Mouse (Mus musculus) CH12.LX (cell line): Measurements from ENCODE around the gene Ankrd63. TPM values are rescaled to one million over a fixed set of nuclear protein-coding genes. Genes with fewer than 3 reads are reported as not detected.

Experiments
- DNase-seq: peaks from one replicate; pipeline ENCODE4 v3.0.0-alpha.2; 2013; ENCODE audit errors: extremely low read depth
- H3K27ac ChIP-seq: 2 replicates; pipeline ENCODE4 v1.5.1; 2012; ENCODE audit warnings: low read depth, mild to moderate bottlenecking, control low read depth, moderate library complexity; ENCODE audit not compliant: insufficient read depth
- H3K27me3 ChIP-seq: replicated peaks from 2 replicates; pipeline ENCODE3; 2012; ENCODE audit warnings: inconsistent platforms
- H3K36me3 ChIP-seq, 2 experiments: replicated peaks in 1 of 2; 2 replicates each; pipeline versions ENCODE3 to v1.6.1; 2012; ENCODE audit warnings: inconsistent platforms in 1 of 2, low read length in 1 of 2, mild to moderate bottlenecking in 1 of 2, mixed read lengths in 1 of 2, moderate library complexity in 1 of 2; ENCODE audit not compliant: control insufficient read depth in 1 of 2, insufficient read depth in 1 of 2
- H3K4me1 ChIP-seq, 2 experiments: 2 replicates each; pipeline ENCODE4 v1.6.1; 2012; ENCODE audit warnings: inconsistent platforms in 1 of 2, moderate library complexity in 1 of 2; ENCODE audit not compliant: insufficient read depth in 2 of 2, control insufficient read depth in 1 of 2
- H3K4me2 ChIP-seq: 2 replicates; pipeline ENCODE4 v1.6.1; 2012; ENCODE audit warnings: low read depth, mild to moderate bottlenecking, control low read depth; ENCODE audit not compliant: poor library complexity, insufficient read depth, severe bottlenecking
- H3K4me3 ChIP-seq, 3 experiments: fragments of 150-350 bp in 1 of 3; sonication (generic) in 1 of 3; replicated peaks in 1 of 3; 2 replicates each; pipeline versions ENCODE3 to v1.5.1; 2011 to 2012; ENCODE audit warnings: low read depth in 2 of 3, low read length in 2 of 3, mild to moderate bottlenecking in 2 of 3, moderate library complexity in 2 of 3, control low read depth in 1 of 3, improper control_type of control experiment in 1 of 3, inconsistent platforms in 1 of 3, mixed read lengths in 1 of 3; ENCODE audit not compliant: poor library complexity in 1 of 3
- H3K79me2 ChIP-seq: replicated peaks from 2 replicates; pipeline ENCODE4 v1.6.1; 2012; ENCODE audit warnings: mild to moderate bottlenecking, moderate library complexity; ENCODE audit not compliant: control insufficient read depth, poor library complexity, insufficient read depth, severe bottlenecking; ENCODE audit errors: extremely low read depth
- H3K9ac ChIP-seq: 2 replicates; pipeline ENCODE4 v1.6.1; 2012; ENCODE audit warnings: low read depth, mild to moderate bottlenecking, control low read depth, moderate library complexity; ENCODE audit not compliant: insufficient read depth
- H3K9me3 ChIP-seq: replicated peaks from 2 replicates; pipeline ENCODE3; 2012; ENCODE audit warnings: low read length, inconsistent platforms, mixed read lengths
- CHD1 ChIP-seq: IDR thresholded peaks from 2 replicates; pipeline ENCODE4 v1.6.1; 2012; ENCODE audit warnings: low read depth, low read length, improper control_type of control experiment, inconsistent platforms
- CHD2 ChIP-seq: IDR thresholded peaks from 2 replicates; pipeline ENCODE4 v1.6.1; 2011; ENCODE audit warnings: low read length, improper control_type of control experiment
- CTCF ChIP-seq, 2 experiments: IDR thresholded peaks in 1 of 2; conservative IDR thresholded peaks in 1 of 2; 2 replicates each; pipeline ENCODE4 v1.5.1; 2011 to 2012; ENCODE audit warnings: low read depth in 2 of 2, low read length in 2 of 2, improper control_type of control experiment in 1 of 2, inconsistent platforms in 1 of 2, mild to moderate bottlenecking in 1 of 2, moderate library complexity in 1 of 2
- ELF1 ChIP-seq: IDR thresholded peaks from 2 replicates; pipeline ENCODE4 v1.6.1; 2014; ENCODE audit warnings: low read depth, mild to moderate bottlenecking, inconsistent platforms, low read length, improper control_type of control experiment
- ETS1 ChIP-seq: conservative IDR thresholded peaks from 2 replicates; pipeline ENCODE4 v1.6.1; 2012; ENCODE audit warnings: low read depth, mild to moderate bottlenecking, inconsistent platforms, low read length, improper control_type of control experiment, moderate library complexity
- HCFC1 ChIP-seq: IDR thresholded peaks from 2 replicates; pipeline ENCODE4 v1.6.1; 2012; ENCODE audit warnings: low read depth, mild to moderate bottlenecking, inconsistent platforms, low read length, improper control_type of control experiment
- IRF4 ChIP-seq: IDR thresholded peaks from 2 replicates; pipeline ENCODE4 v1.6.1; 2014; ENCODE audit warnings: low read depth, mild to moderate bottlenecking, inconsistent platforms, low read length, improper control_type of control experiment
- JUND ChIP-seq: conservative IDR thresholded peaks from 2 replicates; pipeline ENCODE4 v1.6.1; 2011; ENCODE audit warnings: low read depth, low read length, improper control_type of control experiment
- MAX ChIP-seq: IDR thresholded peaks from 2 replicates; pipeline ENCODE4 v1.6.1; 2011; ENCODE audit warnings: low read length, improper control_type of control experiment
- MEF2A ChIP-seq: IDR thresholded peaks from 2 replicates; pipeline ENCODE4 v1.6.1; 2014; ENCODE audit warnings: low read depth, mild to moderate bottlenecking, inconsistent platforms, low read length, improper control_type of control experiment, borderline replicate concordance
- MXI1 ChIP-seq: IDR thresholded peaks from 2 replicates; pipeline ENCODE4 v1.6.1; 2011; ENCODE audit warnings: mild to moderate bottlenecking, low read depth, low read length, improper control_type of control experiment
- MYC ChIP-seq: IDR thresholded peaks from 2 replicates; pipeline ENCODE4 v1.6.1; 2011; ENCODE audit warnings: low read depth, mild to moderate bottlenecking, improper control_type of control experiment, low read length
- NELFE ChIP-seq: IDR thresholded peaks from 2 replicates; pipeline ENCODE4 v1.6.1; 2011; ENCODE audit warnings: low read depth, low read length, improper control_type of control experiment
- NRF1 ChIP-seq: IDR thresholded peaks from 2 replicates; pipeline ENCODE4 v1.6.1; 2014; ENCODE audit warnings: low read depth, mild to moderate bottlenecking, inconsistent platforms, low read length, improper control_type of control experiment, moderate library complexity
- PAX5 ChIP-seq: IDR thresholded peaks from 2 replicates; pipeline ENCODE4 v1.6.1; 2012; ENCODE audit warnings: low read length, inconsistent platforms, mixed read lengths
- POLR2AphosphoS2 ChIP-seq: IDR thresholded peaks from 2 replicates; pipeline ENCODE4 v1.6.1; 2011; ENCODE audit warnings: low read depth, low read length, improper control_type of control experiment
- RAD21 ChIP-seq: IDR thresholded peaks from 2 replicates; pipeline ENCODE4 v1.6.1; 2011; ENCODE audit warnings: low read depth, mild to moderate bottlenecking, low read length, improper control_type of control experiment, moderate library complexity
- RCOR1 ChIP-seq: conservative IDR thresholded peaks from 2 replicates; pipeline ENCODE4 v1.6.1; 2012; ENCODE audit warnings: low read depth, mild to moderate bottlenecking, inconsistent platforms, low read length, improper control_type of control experiment
- SIN3A ChIP-seq: IDR thresholded peaks from 2 replicates; pipeline ENCODE4 v1.6.1; 2012; ENCODE audit warnings: low read length, improper control_type of control experiment, inconsistent platforms
- SMC3 ChIP-seq: IDR thresholded peaks from 2 replicates; pipeline ENCODE4 v1.6.1; 2011; ENCODE audit warnings: low read depth, low read length, improper control_type of control experiment
- TCF12 ChIP-seq: IDR thresholded peaks from 2 replicates; pipeline ENCODE4 v1.6.1; 2014; ENCODE audit warnings: low read depth, mild to moderate bottlenecking, inconsistent platforms, low read length, improper control_type of control experiment
- UBTF ChIP-seq: IDR thresholded peaks from 2 replicates; pipeline ENCODE4 v1.6.1; 2012; ENCODE audit warnings: low read depth, mild to moderate bottlenecking, inconsistent platforms, low read length, improper control_type of control experiment, moderate library complexity
- USF1 ChIP-seq: IDR thresholded peaks from 2 replicates; pipeline ENCODE4 v1.6.1; 2014; ENCODE audit warnings: low read depth, mild to moderate bottlenecking, inconsistent platforms, low read length, improper control_type of control experiment
- USF2 ChIP-seq: conservative IDR thresholded peaks from 2 replicates; pipeline ENCODE4 v1.6.1; 2011; ENCODE audit warnings: low read depth, low read length, improper control_type of control experiment
- ZC3H11A ChIP-seq: IDR thresholded peaks from 2 replicates; pipeline ENCODE4 v1.6.1; 2012; ENCODE audit warnings: low read depth, mild to moderate bottlenecking, inconsistent platforms, low read length, improper control_type of control experiment
- ZMIZ1 ChIP-seq: IDR thresholded peaks from 2 replicates; pipeline ENCODE4 v1.6.1; 2012; ENCODE audit warnings: low read depth, mild to moderate bottlenecking, inconsistent platforms, low read length, improper control_type of control experiment
- ZNF384 ChIP-seq: IDR thresholded peaks from 2 replicates; pipeline ENCODE4 v1.6.1; 2012; ENCODE audit warnings: low read depth, low read length, improper control_type of control experiment, inconsistent platforms
- dilution Hi-C: fragments of 300-500 bp; cut with MboI; formaldehyde crosslinking; loops from 2 replicates; pipeline ENCODE4 v1.14.3; 2020; ENCODE audit warnings: low sequenced_read_pairs; ENCODE audit not compliant: extremely low pct_unique_long_range_greater_than_20kb, extremely low pct_ligation_motif_present
- in situ Hi-C: fragments of 300-500 bp; cut with MboI; formaldehyde crosslinking; loops from 3 replicates; pipeline ENCODE4 v1.14.3; 2019; ENCODE audit warnings: low sequenced_read_pairs, low pct_ligation_motif_present, low pct_unique_long_range_greater_than_20kb, mixed read lengths
- polyA plus RNA-seq: library from polyadenylated mRNA; unstranded; fragments of >175 nt; gene quantifications from 2 replicates; pipeline ENCODE4 v1.2.1, GENCODE M21; 2012; ENCODE audit warnings: low read depth; ENCODE audit not compliant: insufficient read length
- total RNA-seq, 2 experiments: library from RNA; depleted of rRNA; stranded (reverse); fragments of 300-350 nt in 1 of 2; fragments of >200 nt in 1 of 2; gene quantifications; 2 replicates each; pipeline ENCODE4 v1.2.3; 2012 to 2014

The Ankrd63 gene
- total and polyA plus RNA-seq, 3 experiments = 0.07 TPM; not detected in 2

- H3K4me2 ChIP-seq = no peak overlapping the region
- no peaks in the 10 kb centered on the region for H3K4me1 ChIP-seq
- dilution Hi-C loops (no loop called here), in situ Hi-C loops (no loop called here)
- no peak overlapping the region for H3K27ac ChIP-seq
- H3K9me3 ChIP-seq = peaks cover 3% of the 10 kb centered on the region
- no peaks in the 10 kb centered on the region for H3K36me3 ChIP-seq
- H3K4me3 ChIP-seq = no peak overlapping the region
- no peak for DNase-seq
- H3K9ac ChIP-seq = no peak overlapping the region
- TF ChIP-seq USF1 (no peak), IRF4 (no peak), UBTF (no peak), ZNF384 (no peak), RAD21 (no peak), CHD2 (no peak), MXI1 (no peak), CTCF (conservative IDR thresholded peaks at IDR 0.05 in 1 of 2, IDR thresholded peaks at IDR 0.05 in 1 of 2; ENCODE audit: low read depth in 2 of 2, low read length in 2 of 2) (no peak), PAX5 (no peak), ELF1 (no peak), NRF1 (no peak), ZMIZ1 (no peak), HCFC1 (no peak), ETS1 (no peak), SIN3A (no peak), SMC3 (no peak), RCOR1 (no peak), MEF2A (no peak)
- H3K27me3 ChIP-seq = no peaks in the 10 kb centered on the region
- H3K79me2 ChIP-seq = no peaks in the 10 kb centered on the region
These were observed 22.8 kb downstream of the Ankrd63 start for GRCm38 (mm10) chr2:118680926-118681325.

GRCm38 (mm10) chr2:118679577-118679976 is 24.2 kb downstream of the Ankrd63 start:
- dilution Hi-C loops = no loop called here
- Histone ChIP-seq H3K4me2 (no peak overlapping the region), H3K36me3 (no peaks in the 10 kb centered on the region), H3K9me3 (peaks cover 3% of the 10 kb centered on the region), H3K9ac (no peak overlapping the region), H3K4me1 (no peaks in the 10 kb centered on the region), H3K79me2 (no peaks in the 10 kb centered on the region), H3K27me3 (no peaks in the 10 kb centered on the region), H3K4me3 (no peak overlapping the region), H3K27ac (no peak overlapping the region)
- DNase-seq = no peak
- in situ Hi-C loops = no loop called here
- no peak for TF ChIP-seq ZMIZ1
- TF ChIP-seq SMC3 = no peak
- TF ChIP-seq NELFE = no peak
- TF ChIP-seq USF2 = no peak
- TF ChIP-seq ELF1 = no peak
- no peak for TF ChIP-seq JUND
- TF ChIP-seq MAX = no peak
- TF ChIP-seq ZNF384 = no peak
- TF ChIP-seq POLR2AphosphoS2 = no peak
- no peak for TF ChIP-seq TCF12
- no peak for TF ChIP-seq CHD1
- no peak for TF ChIP-seq USF1
- no peak for TF ChIP-seq ZC3H11A
- no peak for TF ChIP-seq MYC
